Comparison of ENCODE assay signal across 29 mouse cellular contexts in the genomic region with DNA sequence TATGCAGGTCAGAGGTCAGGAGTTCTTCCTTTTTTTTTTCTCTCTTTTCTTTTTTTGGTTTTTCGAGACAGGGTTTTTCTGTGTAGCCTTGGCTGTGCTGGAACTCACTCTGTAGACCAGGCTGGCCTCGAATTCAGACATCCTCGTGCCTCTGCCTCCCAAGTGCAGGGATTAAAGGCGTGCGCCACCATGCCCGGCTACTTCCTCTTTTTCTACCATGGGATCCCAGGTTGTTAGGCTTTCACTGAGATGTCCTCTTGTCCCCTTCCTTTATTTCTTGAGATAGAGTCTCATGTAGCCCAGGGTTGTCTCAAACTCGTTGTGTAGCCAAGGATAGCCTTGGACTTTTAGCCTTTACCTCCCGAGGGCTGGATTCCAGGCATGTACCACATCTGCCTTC. TPM values are rescaled to one million over a fixed set of nuclear protein-coding genes. Genes with fewer than 3 reads are reported as not detected.
DNase-seq lines count a peak whose midpoint lies in the region; ATAC-seq lines count a peak whose summit lies in the region.
"Had no signal": no experiment of that assay in that cellular context is flagged by ENCODE, and none has a peak within 500 bp of the region (broad histone marks: within the 10 kb centered on the region; RNA-seq: fewer than 3 reads in every experiment).

No protein-coding gene starts in this region.

- 81% methylated on average over 8 of the region's 8 CpGs for WGBS in heart, embryonic 11.5 days (ENCODE audit: insufficient replicate concordance)
- WGBS in heart, embryonic 16.5 days: 79% methylated on average over 8 of the region's 8 CpGs

- H3K4me3 ChIP-seq in heart, embryonic 11.5 days (ENCODE audit: low read depth, low read length): no peak overlapping the region
- H3K4me3 ChIP-seq in heart, embryonic 16.5 days (ENCODE audit: low read length): no peak overlapping the region
- H3K4me3 ChIP-seq: embryonic facial prominence, embryonic 12.5 days; forebrain, embryonic 10.5 days; forebrain, embryonic 15.5 days; hindbrain, embryonic 12.5 days; intestine, embryonic 15.5 days; layer of hippocampus, adult 2 months; liver, embryonic 13.5 days; midbrain, embryonic 13.5 days; stomach, embryonic 15.5 days had no signal

- peaks cover 2% of the 10 kb centered on the region; the same call in 1 of the 2 replicates for H3K4me1 ChIP-seq in heart, embryonic 11.5 days (ENCODE audit: control insufficient read depth, insufficient read depth, low read length)
- H3K4me1 ChIP-seq in heart, embryonic 16.5 days (ENCODE audit: control insufficient read depth, insufficient read depth, low read length): peaks cover 13% of the 10 kb centered on the region
- H3K4me1 ChIP-seq: forebrain, embryonic 10.5 days; forebrain, embryonic 15.5 days; hindbrain, embryonic 12.5 days; intestine, embryonic 15.5 days; midbrain, embryonic 13.5 days had no signal

- no peak overlapping the region for H3K9ac ChIP-seq in heart, embryonic 11.5 days (ENCODE audit: low read depth, low read length)
- H3K9ac ChIP-seq in heart, embryonic 16.5 days (ENCODE audit: low read length): 0 out of 2 replicates have a peak overlapping the region, but pooled peaks have one; percentile 11
- H3K9ac ChIP-seq: embryonic facial prominence, embryonic 12.5 days; forebrain, embryonic 15.5 days; hindbrain, embryonic 12.5 days; intestine, embryonic 15.5 days; liver, embryonic 13.5 days; midbrain, embryonic 13.5 days; stomach, embryonic 15.5 days had no signal

- no peak for ATAC-seq in heart, embryonic 11.5 days (replicated peaks; ENCODE audit: insufficient number of reproducible peaks, low FRiP score, low TSS enrichment)
- ATAC-seq in heart, embryonic 16.5 days (replicated peaks; ENCODE audit: extremely low read depth, insufficient read depth, low FRiP score): no peak
- peak; percentile 70 for ATAC-seq in granulocyte monocyte progenitor cell, adult 5-6 weeks (replicated peaks; ENCODE audit: poor library complexity, severe bottlenecking)
- ATAC-seq: forebrain, embryonic 15.5 days; hindbrain, postnatal 0 days; intestine, embryonic 15.5 days; lung, postnatal 0 days; midbrain, embryonic 13.5 days had no signal

- no peak for DNase-seq in heart, postnatal 36 days
- DNase-seq in heart, postnatal 4 days: no peak
- DNase-seq in MEL-GATA-1-ER (ENCODE audit: extremely low read depth, low read depth): peak; percentile 38
- DNase-seq in ovary, postnatal 36 days (ENCODE audit: low spot score): no peak
- DNase-seq: adrenal gland, postnatal 10 days; B cell, adult 2 months; cerebellum, adult 8-10 months; cerebellum, postnatal 25 days; kidney, adult 2 months; kidney, postnatal 36 days; liver, embryonic 13.5 days; lung, adult 18-20 months; right cerebral cortex, postnatal 25 days; thymus, adult 18-20 months; thymus, postnatal 25 days had no signal

- H3K9me3 ChIP-seq in heart, embryonic 11.5 days (replicated peaks; ENCODE audit: control insufficient read depth, low read length): no peaks in the 10 kb centered on the region
- no peaks in the 10 kb centered on the region for H3K9me3 ChIP-seq in heart, embryonic 16.5 days (replicated peaks; ENCODE audit: control insufficient read depth, low read length)
- H3K9me3 ChIP-seq: embryonic facial prominence, embryonic 12.5 days; forebrain, embryonic 10.5 days; forebrain, embryonic 15.5 days; hindbrain, embryonic 12.5 days; intestine, embryonic 15.5 days; liver, embryonic 13.5 days; midbrain, embryonic 13.5 days; stomach, embryonic 15.5 days had no signal

- H3K27ac ChIP-seq in heart, embryonic 11.5 days (ENCODE audit: low read depth, low read length): 0 out of 2 replicates have a peak overlapping the region, but pooled peaks have one; percentile 41
- H3K27ac ChIP-seq in heart, embryonic 16.5 days (ENCODE audit: low read length): peak overlapping the region; percentile 87
- H3K27ac ChIP-seq: embryonic facial prominence, embryonic 12.5 days; forebrain, embryonic 10.5 days; forebrain, embryonic 15.5 days; hindbrain, embryonic 12.5 days; hindbrain, postnatal 0 days; intestine, embryonic 15.5 days; layer of hippocampus, adult 2 months; liver, embryonic 13.5 days; macrophage; midbrain, embryonic 13.5 days; stomach, embryonic 15.5 days had no signal

- H3K4me2 ChIP-seq in heart, embryonic 11.5 days: no peak overlapping the region
- no peak overlapping the region for H3K4me2 ChIP-seq in heart, embryonic 16.5 days (ENCODE audit: low read depth, low read length)
- H3K4me2 ChIP-seq: embryonic facial prominence, embryonic 12.5 days; forebrain, embryonic 15.5 days; hindbrain, embryonic 12.5 days; intestine, embryonic 15.5 days; liver, embryonic 13.5 days; midbrain, embryonic 13.5 days; stomach, embryonic 15.5 days had no signal

- intact Hi-C loops in heart, postnatal 36 days (cut with DNase I): no loop called here

- H3K27me3 ChIP-seq in heart, embryonic 11.5 days (ENCODE audit: control insufficient read depth, insufficient read depth, low read length): no peaks in the 10 kb centered on the region
- no peaks in the 10 kb centered on the region for H3K27me3 ChIP-seq in heart, embryonic 16.5 days (ENCODE audit: control insufficient read depth, insufficient read depth, low read length)
- H3K27me3 ChIP-seq: embryonic facial prominence, embryonic 12.5 days; forebrain, embryonic 15.5 days; hindbrain, embryonic 12.5 days; intestine, embryonic 15.5 days; liver, embryonic 13.5 days; midbrain, embryonic 13.5 days; stomach, embryonic 15.5 days had no signal

- H3K36me3 ChIP-seq in heart, embryonic 11.5 days (ENCODE audit: control insufficient read depth, insufficient read depth, low read length): no peaks in the 10 kb centered on the region
- H3K36me3 ChIP-seq in heart, embryonic 16.5 days (ENCODE audit: control insufficient read depth, insufficient read depth): no peaks in the 10 kb centered on the region
- H3K36me3 ChIP-seq: embryonic facial prominence, embryonic 12.5 days; forebrain, embryonic 10.5 days; forebrain, embryonic 15.5 days; hindbrain, embryonic 12.5 days; intestine, embryonic 15.5 days; liver, embryonic 13.5 days; midbrain, embryonic 13.5 days; stomach, embryonic 15.5 days had no signal

RNA-seq across cellular contexts. Expression of gene Rhoh, which starts 14.5 kb away (rescaled TPM):
- polyA plus RNA-seq in heart, embryonic 11.5 days (2014; fragmentation: Nextera tagmentation; extraction: Ambion mirVana): 0.37 and 0.66 TPM in 2 replicates
- under 1 TPM; 0.42 to 0.92 TPM for total RNA-seq in heart, postnatal 36 days (2021)
- 5.9 and 16.8 TPM in 2 replicates for polyA plus RNA-seq in heart, embryonic 16.5 days (2015; fragmentation: Nextera tagmentation; extraction: Ambion mirVana)
- under 1 TPM; 0.26 to 0.34 TPM for total RNA-seq in heart, postnatal 4 days (2021)
- 14.4 and 20.0 TPM in 2 replicates for total RNA-seq in granulocyte monocyte progenitor cell, adult 5-6 weeks (2014; fragmentation: Nextera tagmentation)
- 14.6 and 18.5 TPM in 2 replicates for total RNA-seq in granulocyte monocyte progenitor cell, adult 5-6 weeks (2017)

Comparison
In these comparisons a context has a peak if more than half of its experiments do, and no peak if none do; other contexts are left out.
1. RNA of gene Rhoh, which starts 14.5 kb away (total RNA-seq): 14.4 to 20.0 TPM in granulocyte monocyte progenitor cell, adult 5-6 weeks; 0.42 to 0.92 TPM in heart, postnatal 36 days and 0.26 to 0.34 TPM in heart, postnatal 4 days; every median in the first group is over 4 times any median in the second.